ENCODE assay signal across 8 mouse cellular contexts in the genomic region with DNA sequence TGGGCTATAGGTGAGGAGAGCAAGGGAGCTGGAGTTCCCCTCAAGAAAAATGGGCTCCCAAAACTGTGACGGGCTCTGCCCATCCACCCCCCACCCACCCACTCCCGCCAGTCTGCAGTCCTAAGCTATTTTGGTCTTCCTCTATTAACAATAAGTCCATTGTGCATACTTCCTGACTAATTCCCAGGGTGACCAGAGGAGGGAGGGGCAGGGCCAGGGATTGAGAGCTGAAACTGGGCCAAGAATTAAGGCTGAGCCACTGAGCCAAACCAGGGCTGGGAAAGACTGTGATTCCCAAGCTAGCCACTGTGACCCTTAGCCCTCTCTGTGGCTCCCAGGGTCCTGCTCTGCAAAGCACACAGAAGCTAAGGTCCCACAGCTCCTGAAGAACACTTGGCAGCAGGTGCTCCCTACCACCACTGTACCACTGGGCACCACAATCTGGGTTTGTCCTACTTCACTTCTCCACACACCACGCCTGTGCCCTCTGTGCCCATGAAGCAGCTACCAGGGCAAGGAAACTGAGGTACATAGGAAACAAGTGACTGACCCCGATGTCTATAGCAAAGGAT.
A peak's percentile ranks its signal among the peaks of the same experiment; 100 is the strongest.
DNase-seq lines count a peak whose midpoint lies in the region; ATAC-seq and TF ChIP-seq lines count a peak whose summit lies in the region.

No protein-coding gene starts in this region.

- no peak overlapping the region for H3K9ac ChIP-seq in liver, postnatal 0 days (replicated peaks)
- no peak overlapping the region for H3K9ac ChIP-seq in liver, embryonic 12.5 days
- no peak overlapping the region for H3K9ac ChIP-seq in kidney, embryonic 16.5 days (replicated peaks; ENCODE audit: low read length)

- H3K27ac ChIP-seq in liver, postnatal 0 days (ENCODE audit: low read depth), result no peak overlapping the region
- H3K27ac ChIP-seq in liver, embryonic 12.5 days, result no peak overlapping the region
- peak overlapping the region; percentile 73 for H3K27ac ChIP-seq in heart, embryonic 10.5 days
- H3K27ac ChIP-seq in kidney, embryonic 16.5 days (ENCODE audit: low read length), result peak overlapping the region; percentile 68

- no peak overlapping the region for H3K4me2 ChIP-seq in liver, postnatal 0 days (ENCODE audit: low read depth, low read length)
- H3K4me2 ChIP-seq in liver, embryonic 12.5 days, result no peak overlapping the region
- H3K4me2 ChIP-seq in kidney, embryonic 16.5 days (replicated peaks; ENCODE audit: low read depth, low read length), result no peak overlapping the region

- peak; percentile 22; the same call in 1 of the 2 replicates for TF ChIP-seq CTCF in liver, postnatal 0 days (IDR thresholded peaks at IDR 0.05; ENCODE audit: low read depth)

- H3K27me3 ChIP-seq in liver, postnatal 0 days (ENCODE audit: insufficient read depth, low read length), result no peaks in the 10 kb centered on the region
- H3K27me3 ChIP-seq in liver, embryonic 12.5 days (replicated peaks), result no peaks in the 10 kb centered on the region
- H3K27me3 ChIP-seq in heart, embryonic 10.5 days (ENCODE audit: insufficient read depth, poor library complexity, severe bottlenecking), result no peaks in the 10 kb centered on the region
- H3K27me3 ChIP-seq in kidney, embryonic 16.5 days (ENCODE audit: insufficient read depth, low read length), result no peaks in the 10 kb centered on the region

- TF ChIP-seq EP300 in liver, postnatal 0 days (IDR thresholded peaks at IDR 0.05; ENCODE audit: low read depth), result no peak

- no peaks in the 10 kb centered on the region for H3K36me3 ChIP-seq in liver, postnatal 0 days (replicated peaks; ENCODE audit: insufficient read depth, low read length)
- no peaks in the 10 kb centered on the region for H3K36me3 ChIP-seq in liver, embryonic 12.5 days
- H3K36me3 ChIP-seq in heart, embryonic 10.5 days, result no peaks in the 10 kb centered on the region
- no peaks in the 10 kb centered on the region for H3K36me3 ChIP-seq in kidney, embryonic 16.5 days (ENCODE audit: insufficient read depth, low read length)

- H3K4me3 ChIP-seq in liver, postnatal 0 days (ENCODE audit: low read depth, low read length), result no peak overlapping the region
- H3K4me3 ChIP-seq in liver, embryonic 12.5 days, result no peak overlapping the region
- no peak overlapping the region for H3K4me3 ChIP-seq in heart, embryonic 10.5 days
- no peak overlapping the region for H3K4me3 ChIP-seq in kidney, embryonic 16.5 days (ENCODE audit: low read length)

- WGBS in liver, postnatal 0 days (ENCODE audit: insufficient replicate concordance), result 66% methylated on average over 4 of the region's 4 CpGs
- 72% methylated on average over 4 of the region's 4 CpGs for WGBS in liver, embryonic 12.5 days (ENCODE audit: insufficient replicate concordance)
- 69% methylated on average over 4 of the region's 4 CpGs for WGBS in heart, embryonic 10.5 days
- 56% methylated on average over 4 of the region's 4 CpGs for WGBS in kidney, embryonic 16.5 days

- no peak for ATAC-seq in liver, postnatal 0 days
- ATAC-seq in liver, embryonic 12.5 days, result no peak
- ATAC-seq in kidney, embryonic 16.5 days (ENCODE audit: low FRiP score, low TSS enrichment), result peak; percentile 73

- DNase-seq in liver, postnatal 0 days, result no peak
- DNase-seq in heart, embryonic 10.5 days (ENCODE audit: low spot score), result no peak
- peak; percentile 93 for DNase-seq in retina, postnatal 1 day
- no peak for DNase-seq in cerebellum, adult 18-20 months
- no peak for DNase-seq in urinary bladder, postnatal 4 days (ENCODE audit: low spot score in 2 of 2)
- DNase-seq in testis, postnatal 10 days (ENCODE audit: low spot score), result no peak

- H3K4me1 ChIP-seq in liver, postnatal 0 days (ENCODE audit: insufficient read depth), result no peaks in the 10 kb centered on the region
- no peaks in the 10 kb centered on the region for H3K4me1 ChIP-seq in liver, embryonic 12.5 days
- peaks cover 18% of the 10 kb centered on the region for H3K4me1 ChIP-seq in heart, embryonic 10.5 days
- H3K4me1 ChIP-seq in kidney, embryonic 16.5 days (ENCODE audit: insufficient read depth, low read length), result peaks cover 9% of the 10 kb centered on the region; the same call in 1 of the 2 replicates

- no peaks in the 10 kb centered on the region for H3K9me3 ChIP-seq in liver, postnatal 0 days (ENCODE audit: low read length)
- no peaks in the 10 kb centered on the region for H3K9me3 ChIP-seq in liver, embryonic 12.5 days (replicated peaks)
- H3K9me3 ChIP-seq in heart, embryonic 10.5 days, result no peaks in the 10 kb centered on the region
- H3K9me3 ChIP-seq in kidney, embryonic 16.5 days (ENCODE audit: low read length), result no peaks in the 10 kb centered on the region

Comparison
In these comparisons a context has a peak if more than half of its experiments do, and no peak if none do; other contexts are left out.
1. H3K27ac ChIP-seq: peak in heart, embryonic 10.5 days (single experiment) and kidney, embryonic 16.5 days (single experiment); none in liver, postnatal 0 days (single experiment) and liver, embryonic 12.5 days (single experiment).